Mouse (Mus musculus): Measurements from ENCODE around the gene Snd1. TPM values are rescaled to one million over a fixed set of nuclear protein-coding genes. Genes with fewer than 3 reads are reported as not detected.

The Snd1 gene
- polyA plus RNA-seq, 1 experiment from 2014 or later: 34.9 TPM

- TF ChIP-seq CTCF (IDR thresholded peaks at IDR 0.05; ENCODE audit: low read depth) (peak; percentile 84), EP300 (IDR thresholded peaks at IDR 0.05; ENCODE audit: low read depth) (no peak)
- H3K4me3 ChIP-seq (ENCODE audit: low read depth, low read length): no peak overlapping the region
- no peak overlapping the region for H3K4me2 ChIP-seq (ENCODE audit: low read depth, low read length)
- WGBS (ENCODE audit: insufficient replicate concordance): 18% methylated on average over 11 of the region's 11 CpGs
- no peaks in the 10 kb centered on the region for H3K36me3 ChIP-seq (replicated peaks; ENCODE audit: insufficient read depth, low read length)
- no peak overlapping the region for H3K9ac ChIP-seq (replicated peaks)
- no peak overlapping the region for H3K27ac ChIP-seq (ENCODE audit: low read depth)
- no peaks in the 10 kb centered on the region for H3K9me3 ChIP-seq (ENCODE audit: low read length)
- DNase-seq (peak; percentile 64), ATAC-seq (no peak)
- H3K27me3 ChIP-seq (ENCODE audit: insufficient read depth, low read length): no peaks in the 10 kb centered on the region
- H3K4me1 ChIP-seq (ENCODE audit: insufficient read depth): no peaks in the 10 kb centered on the region
These were observed 480.6 kb downstream of the Snd1 start for GRCm38 (mm10) chr6:28955581-28955980.

- Histone ChIP-seq H3K36me3 (replicated peaks; ENCODE audit: insufficient read depth, low read length) (no peaks in the 10 kb centered on the region), H3K9ac (replicated peaks) (no peak overlapping the region), H3K4me1 (ENCODE audit: insufficient read depth) (no peaks in the 10 kb centered on the region), H3K9me3 (ENCODE audit: low read length) (no peaks in the 10 kb centered on the region), H3K27me3 (ENCODE audit: insufficient read depth, low read length) (no peaks in the 10 kb centered on the region), H3K4me3 (ENCODE audit: low read depth, low read length) (no peak overlapping the region), H3K4me2 (ENCODE audit: low read depth, low read length) (no peak overlapping the region), H3K27ac (ENCODE audit: low read depth) (no peak overlapping the region)
- ATAC-seq: no peak
- WGBS (ENCODE audit: insufficient replicate concordance): 83% methylated on average over 10 of the region's 10 CpGs
- DNase-seq: no peak
- TF ChIP-seq CTCF (IDR thresholded peaks at IDR 0.05; ENCODE audit: low read depth) (no peak), EP300 (IDR thresholded peaks at IDR 0.05; ENCODE audit: low read depth) (no peak)
These were observed 482.5 kb downstream of the Snd1 start for GRCm38 (mm10) chr6:28957486-28957885.

- ATAC-seq (no peak), DNase-seq (no peak)
- Histone ChIP-seq H3K36me3 (replicated peaks; ENCODE audit: insufficient read depth, low read length) (no peaks in the 10 kb centered on the region), H3K9me3 (ENCODE audit: low read length) (no peaks in the 10 kb centered on the region), H3K9ac (replicated peaks) (no peak overlapping the region), H3K4me1 (ENCODE audit: insufficient read depth) (no peaks in the 10 kb centered on the region), H3K4me2 (ENCODE audit: low read depth, low read length) (no peak overlapping the region), H3K27me3 (ENCODE audit: insufficient read depth, low read length) (no peaks in the 10 kb centered on the region), H3K4me3 (ENCODE audit: low read depth, low read length) (no peak overlapping the region), H3K27ac (ENCODE audit: low read depth) (no peak overlapping the region)
- WGBS (ENCODE audit: insufficient replicate concordance): 62% methylated on average over 5 of the region's 5 CpGs
- TF ChIP-seq EP300 (IDR thresholded peaks at IDR 0.05; ENCODE audit: low read depth) (no peak), CTCF (IDR thresholded peaks at IDR 0.05; ENCODE audit: low read depth) (no peak)
These were observed 488.2 kb downstream of the Snd1 start for GRCm38 (mm10) chr6:28963178-28963577.

- H3K27ac ChIP-seq (ENCODE audit: low read depth): no peak overlapping the region
- H3K4me2 ChIP-seq (ENCODE audit: low read depth, low read length): no peak overlapping the region
- ATAC-seq (no peak), DNase-seq (no peak)
- H3K36me3 ChIP-seq (replicated peaks; ENCODE audit: insufficient read depth, low read length): no peaks in the 10 kb centered on the region
- WGBS (ENCODE audit: insufficient replicate concordance): 44% methylated on average over 8 of the region's 8 CpGs
- no peaks in the 10 kb centered on the region for H3K27me3 ChIP-seq (ENCODE audit: insufficient read depth, low read length)
- H3K4me1 ChIP-seq (ENCODE audit: insufficient read depth): no peaks in the 10 kb centered on the region
- H3K9ac ChIP-seq (replicated peaks): no peak overlapping the region
- H3K4me3 ChIP-seq (ENCODE audit: low read depth, low read length): no peak overlapping the region
- no peaks in the 10 kb centered on the region for H3K9me3 ChIP-seq (ENCODE audit: low read length)
- TF ChIP-seq EP300 (IDR thresholded peaks at IDR 0.05; ENCODE audit: low read depth): no peak
- no peak for TF ChIP-seq CTCF (IDR thresholded peaks at IDR 0.05; ENCODE audit: low read depth)
These were observed 490.3 kb downstream of the Snd1 start for GRCm38 (mm10) chr6:28965264-28965663.

- Histone ChIP-seq H3K27ac (ENCODE audit: low read depth) (no peak overlapping the region), H3K27me3 (ENCODE audit: insufficient read depth, low read length) (no peaks in the 10 kb centered on the region), H3K4me2 (ENCODE audit: low read depth, low read length) (no peak overlapping the region), H3K36me3 (replicated peaks; ENCODE audit: insufficient read depth, low read length) (no peaks in the 10 kb centered on the region), H3K4me3 (ENCODE audit: low read depth, low read length) (no peak overlapping the region), H3K4me1 (ENCODE audit: insufficient read depth) (no peaks in the 10 kb centered on the region), H3K9me3 (ENCODE audit: low read length) (no peaks in the 10 kb centered on the region), H3K9ac (replicated peaks) (no peak overlapping the region)
- no peak for ATAC-seq
- no peak for DNase-seq
- WGBS (ENCODE audit: insufficient replicate concordance): 39% methylated on average over 5 of the region's 5 CpGs
- TF ChIP-seq CTCF (IDR thresholded peaks at IDR 0.05; ENCODE audit: low read depth) (no peak), EP300 (IDR thresholded peaks at IDR 0.05; ENCODE audit: low read depth) (no peak)
These were observed 494.7 kb downstream of the Snd1 start for GRCm38 (mm10) chr6:28969615-28970014.

GRCm38 (mm10) chr6:28970711-28971110, 495.8 kb downstream of the Snd1 start:
- no peak for DNase-seq
- 46% methylated on average over 4 of the region's 4 CpGs for WGBS (ENCODE audit: insufficient replicate concordance)

GRCm38 (mm10) chr6:28974498-28974897, 499.6 kb downstream of the Snd1 start:
- WGBS (ENCODE audit: insufficient replicate concordance): 71% methylated on average over 3 of the region's 3 CpGs
- Histone ChIP-seq H3K4me2 (ENCODE audit: low read depth, low read length) (no peak overlapping the region), H3K36me3 (replicated peaks; ENCODE audit: insufficient read depth, low read length) (no peaks in the 10 kb centered on the region), H3K27ac (ENCODE audit: low read depth) (no peak overlapping the region), H3K27me3 (ENCODE audit: insufficient read depth, low read length) (peaks cover 8% of the 10 kb centered on the region), H3K9ac (replicated peaks) (no peak overlapping the region), H3K9me3 (ENCODE audit: low read length) (no peaks in the 10 kb centered on the region), H3K4me3 (ENCODE audit: low read depth, low read length) (no peak overlapping the region), H3K4me1 (ENCODE audit: insufficient read depth) (no peaks in the 10 kb centered on the region)
- DNase-seq (no peak), ATAC-seq (no peak)
- TF ChIP-seq CTCF (IDR thresholded peaks at IDR 0.05; ENCODE audit: low read depth): no peak
- TF ChIP-seq EP300 (IDR thresholded peaks at IDR 0.05; ENCODE audit: low read depth): no peak

More at GRCm38 (mm10) chr6:28970711-28971110, 495.8 kb downstream of the Snd1 start:
- Histone ChIP-seq H3K27ac (ENCODE audit: low read depth) (no peak overlapping the region), H3K9me3 (ENCODE audit: low read length) (no peaks in the 10 kb centered on the region), H3K4me1 (ENCODE audit: insufficient read depth) (no peaks in the 10 kb centered on the region), H3K27me3 (ENCODE audit: insufficient read depth, low read length) (no peaks in the 10 kb centered on the region), H3K4me2 (ENCODE audit: low read depth, low read length) (no peak overlapping the region), H3K9ac (replicated peaks) (no peak overlapping the region), H3K4me3 (ENCODE audit: low read depth, low read length) (no peak overlapping the region), H3K36me3 (replicated peaks; ENCODE audit: insufficient read depth, low read length) (no peaks in the 10 kb centered on the region)
- ATAC-seq: no peak
- TF ChIP-seq EP300 (IDR thresholded peaks at IDR 0.05; ENCODE audit: low read depth) (no peak), CTCF (IDR thresholded peaks at IDR 0.05; ENCODE audit: low read depth) (no peak)

All from liver, postnatal 0 days (tissue).